Mouse (Mus musculus): ENCODE data around the gene Tmem167b.

Tmem167b gene

GRCm38 (mm10) chr3:108536517-108537260 lies 25.6 kb downstream of the Tmem167b start, which contains the start of gene 5330417C22Rik:
Gene 5330417C22Rik, minus strand, starts transcription at chr3:108536536.
- DNase-seq (ENCODE audit: low spot score): peak; percentile 75

GRCm38 (mm10) chr3:108535896-108536516 lies 26.3 kb downstream of the Tmem167b start:
- no peak for DNase-seq (ENCODE audit: low spot score)

GRCm38 (mm10) chr3:108533951-108534350 lies 28.3 kb downstream of the Tmem167b start, which contains the start of gene 1700013F07Rik:
Gene 1700013F07Rik, plus strand, starts transcription at chr3:108534150.
- DNase-seq (ENCODE audit: low spot score): no peak

GRCm38 (mm10) chr3:108533114-108533885 lies 29.0 kb downstream of the Tmem167b start:
- DNase-seq (ENCODE audit: low spot score): peak; percentile 35

GRCm38 (mm10) chr3:108528489-108528888 lies 33.8 kb downstream of the Tmem167b start:
- DNase-seq (ENCODE audit: low spot score): no peak

GRCm38 (mm10) chr3:108523415-108523814 lies 38.9 kb downstream of the Tmem167b start:
- no peak for DNase-seq (ENCODE audit: low spot score)

- DNase-seq (ENCODE audit: low spot score): no peak
Measured at GRCm38 (mm10) chr3:108518276-108518675, 44.0 kb downstream of the Tmem167b start.

GRCm38 (mm10) chr3:108513465-108513864 lies 48.8 kb downstream of the Tmem167b start:
- DNase-seq (ENCODE audit: low spot score): no peak

- DNase-seq (ENCODE audit: low spot score): no peak
Measured at GRCm38 (mm10) chr3:108510716-108511483, 51.4 kb downstream of the Tmem167b start.

- DNase-seq (ENCODE audit: low spot score): no peak
Measured at GRCm38 (mm10) chr3:108510156-108510555, 52.1 kb downstream of the Tmem167b start.

GRCm38 (mm10) chr3:108508745-108509474 lies 53.4 kb downstream of the Tmem167b start:
- peak; percentile 19 for DNase-seq (ENCODE audit: low spot score)

All from MN1 (cell line).